Mouse (Mus musculus) kidney, postnatal 0 days (tissue): ENCODE data around the gene Neurog3. TPM values are rescaled to one million over a fixed set of nuclear protein-coding genes. Genes with fewer than 3 reads are reported as not detected.
A peak's percentile ranks its signal among the peaks of the same experiment; 100 is the strongest.

Source experiments
- ATAC-seq: fragments of 200-750 bp; cut with Nextera tagmentation; replicated peaks from 2 replicates; pipeline ENCODE4 v1.8.0; 2017; ENCODE audit warnings: low read depth, moderate number of reproducible peaks, moderate TSS enrichment, moderate library complexity; ENCODE audit not compliant: low FRiP score
- DNase-seq: peaks from one replicate; pipeline ENCODE4 v3.0.0-alpha.2; 2016; ENCODE audit warnings: low spot score
- H3K27ac ChIP-seq: fragments of 300-500 bp; sonication (generic); 2 replicates; pipeline ENCODE4 v1.5.1; 2014; ENCODE audit warnings: mild to moderate bottlenecking
- H3K27me3 ChIP-seq: fragments of 300-500 bp; sonication (generic); 2 replicates; pipeline ENCODE4 v1.6.1; 2014; ENCODE audit warnings: low read length, mixed read lengths; ENCODE audit not compliant: insufficient read depth
- H3K36me3 ChIP-seq: fragments of 300-500 bp; sonication (generic); 2 replicates; pipeline ENCODE4 v1.6.1; 2014; ENCODE audit warnings: low read length, mixed read lengths; ENCODE audit not compliant: insufficient read depth
- H3K4me1 ChIP-seq: fragments of 300-500 bp; sonication (generic); replicated peaks from 2 replicates; pipeline ENCODE4 v1.6.1; 2014; ENCODE audit warnings: antibody characterized with exemption, low read length, mixed read lengths; ENCODE audit not compliant: insufficient read depth
- H3K4me2 ChIP-seq: fragments of 300-500 bp; sonication (generic); 2 replicates; pipeline ENCODE4 v1.6.1; 2014; ENCODE audit warnings: mild to moderate bottlenecking, low read length, moderate library complexity, mixed read lengths
- H3K4me3 ChIP-seq: fragments of 300-500 bp; sonication (generic); replicated peaks from 2 replicates; pipeline ENCODE4 v1.5.1; 2014; ENCODE audit warnings: low read depth, low read length
- H3K9ac ChIP-seq: fragments of 300-500 bp; sonication (generic); 2 replicates; pipeline ENCODE4 v1.6.1; 2014; ENCODE audit warnings: low read depth, low read length
- H3K9me3 ChIP-seq: fragments of 300-500 bp; sonication (generic); replicated peaks from 2 replicates; pipeline ENCODE4 v1.6.1; 2016; ENCODE audit warnings: low read length, inconsistent platforms, mixed read lengths
- CTCF ChIP-seq: IDR thresholded peaks from 2 replicates; pipeline ENCODE4 v1.5.1; 2016; ENCODE audit warnings: antibody characterized with exemption, low read depth, mild to moderate bottlenecking, moderate library complexity
- WGBS: fragments of 180-500 bp; shearing (Covaris S2); extraction: QIAGEN DNeasy Blood & Tissue Kit; methylation state at CpG from one replicate; pipeline ENCODE4 v1.1.7; 2014; 5-methylcytosine and 5-hydroxymethylcytosine counted together
- polyA plus RNA-seq: library from polyadenylated mRNA; unstranded; fragments of >200 nt; fragmentation: Nextera tagmentation; extraction: Ambion mirVana; gene quantifications from 2 replicates; pipeline ENCODE4 v1.2.1, GENCODE M21; 2015

The Neurog3 gene
- not detected in 2 replicates for polyA plus RNA-seq

DNA sequence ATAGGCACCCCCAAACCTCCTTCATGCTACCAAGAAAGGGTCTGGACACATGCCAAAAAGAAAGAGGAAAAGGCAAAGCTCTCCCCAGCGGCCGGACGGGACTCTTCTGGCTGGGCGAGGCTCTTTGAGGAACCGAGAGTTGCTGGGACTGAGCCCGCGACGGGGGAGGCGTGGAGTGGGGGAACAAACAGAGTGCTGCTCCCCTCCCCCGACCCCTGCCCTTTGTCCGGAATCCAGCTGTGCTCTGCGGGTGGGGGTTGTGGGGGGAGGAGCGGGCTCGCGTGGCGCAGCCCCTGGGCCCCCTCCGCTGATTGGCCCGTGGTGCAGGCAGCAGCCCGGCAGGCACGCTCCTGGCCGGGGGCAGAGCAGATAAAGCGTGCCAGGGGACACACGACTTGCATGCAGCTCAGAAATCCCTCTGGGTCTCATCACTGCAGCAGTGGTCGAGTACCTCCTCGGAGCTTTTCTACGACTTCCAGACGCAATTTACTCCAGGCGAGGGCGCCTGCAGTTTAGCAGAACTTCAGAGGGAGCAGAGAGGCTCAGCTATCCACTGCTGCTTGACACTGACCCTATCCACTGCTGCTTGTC, at the start of gene Neurog3:
Neurog3 (plus strand) TSS at position 400 of the 591 bp plus-strand sequence.
- H3K4me2 ChIP-seq = peak within 1 kb of the TSS; percentile 40
- no peaks in the 10 kb centered on the region for H3K36me3 ChIP-seq
- no peak for ATAC-seq
- DNase-seq = peak; percentile 9
- H3K27me3 ChIP-seq = peaks cover 92% of the 10 kb centered on the region
- H3K27ac ChIP-seq = no peak within 1 kb of the TSS
- 0 out of 2 replicates have a peak within 1 kb of the TSS, but pooled peaks have one; percentile 11 for H3K4me3 ChIP-seq
- WGBS = 0% methylated on average over 29 of the region's 29 CpGs
- no peaks in the 10 kb centered on the region for H3K9me3 ChIP-seq
- no peak within 1 kb of the TSS for H3K9ac ChIP-seq
- TF ChIP-seq CTCF = no peak
- H3K4me1 ChIP-seq = peaks cover 4% of the 10 kb centered on the region; the same call in 1 of the 2 replicates

DNA sequence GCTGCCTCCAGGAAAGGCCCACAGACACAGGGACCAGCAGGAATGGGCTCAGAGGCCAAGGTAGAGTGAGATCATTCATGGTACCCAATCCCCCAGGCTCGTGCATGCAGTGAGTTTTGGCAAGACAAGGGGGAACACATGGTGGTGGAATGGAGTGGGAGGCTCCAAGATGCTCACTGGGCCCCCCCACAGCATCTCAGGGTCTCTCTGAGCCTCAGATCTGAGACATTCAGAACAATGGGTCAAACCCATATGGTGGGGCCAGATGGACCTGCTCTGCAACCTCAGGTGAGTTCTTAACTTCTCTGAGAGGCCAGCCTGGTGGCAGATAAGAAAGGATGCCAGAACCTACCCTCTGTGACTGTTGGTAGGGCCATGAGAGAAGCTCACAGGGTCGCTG, 46.8 kb upstream of the Neurog3 start:
- H3K4me2 ChIP-seq = no peak overlapping the region
- H3K36me3 ChIP-seq = no peaks in the 10 kb centered on the region
- no peak overlapping the region for H3K9ac ChIP-seq
- no peak overlapping the region for H3K4me3 ChIP-seq
- H3K27me3 ChIP-seq = no peaks in the 10 kb centered on the region
- 41% methylated on average over 2 of the region's 2 CpGs for WGBS
- DNase-seq (no peak), ATAC-seq (no peak)
- H3K4me1 ChIP-seq = 0 out of 2 replicates have a peak, but pooled peaks cover 5% of the 10 kb centered on the region
- no peaks in the 10 kb centered on the region for H3K9me3 ChIP-seq
- TF ChIP-seq CTCF = no peak
- no peak overlapping the region for H3K27ac ChIP-seq

DNA sequence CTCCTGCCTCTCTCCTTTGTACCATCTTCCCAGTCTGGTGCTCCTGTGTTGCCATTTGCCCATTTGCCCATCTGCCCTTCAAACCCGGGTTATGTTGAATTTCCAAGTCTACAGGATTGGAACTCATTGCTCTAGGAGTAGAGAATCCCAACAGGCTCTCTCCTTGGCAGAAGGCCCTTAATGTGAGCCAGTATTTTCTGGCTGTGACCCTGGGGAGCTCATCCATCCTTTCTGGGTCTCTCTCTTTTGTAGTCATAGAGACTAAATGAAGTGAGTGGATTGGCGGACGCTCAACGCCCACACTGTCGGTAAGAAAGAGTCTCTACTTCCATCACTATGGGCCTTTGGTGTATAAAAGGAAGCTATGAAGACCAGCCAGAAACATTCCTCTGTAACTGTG, 46.1 kb upstream of the Neurog3 start:
- Histone ChIP-seq H3K9me3 (no peaks in the 10 kb centered on the region), H3K27me3 (no peaks in the 10 kb centered on the region), H3K9ac (no peak overlapping the region), H3K4me2 (no peak overlapping the region), H3K36me3 (no peaks in the 10 kb centered on the region), H3K4me3 (no peak overlapping the region), H3K27ac (no peak overlapping the region), H3K4me1 (0 out of 2 replicates have a peak, but pooled peaks cover 5% of the 10 kb centered on the region)
- 90% methylated on average over 5 of the region's 5 CpGs for WGBS
- TF ChIP-seq CTCF = no peak
- ATAC-seq (no peak), DNase-seq (no peak)

GRCm38 (mm10) chr10:62088411-62088810, 44.5 kb upstream of the Neurog3 start:
- H3K36me3 ChIP-seq = no peaks in the 10 kb centered on the region
- no peak overlapping the region for H3K9ac ChIP-seq
- no peak overlapping the region for H3K4me2 ChIP-seq
- no peaks in the 10 kb centered on the region for H3K9me3 ChIP-seq
- ATAC-seq (no peak), DNase-seq (no peak)
- WGBS = 83% methylated on average over 5 of the region's 5 CpGs
- no peak overlapping the region for H3K27ac ChIP-seq
- TF ChIP-seq CTCF = no peak
- no peak overlapping the region for H3K4me3 ChIP-seq
- no peaks in the 10 kb centered on the region for H3K27me3 ChIP-seq
- 0 out of 2 replicates have a peak, but pooled peaks cover 5% of the 10 kb centered on the region for H3K4me1 ChIP-seq

DNA sequence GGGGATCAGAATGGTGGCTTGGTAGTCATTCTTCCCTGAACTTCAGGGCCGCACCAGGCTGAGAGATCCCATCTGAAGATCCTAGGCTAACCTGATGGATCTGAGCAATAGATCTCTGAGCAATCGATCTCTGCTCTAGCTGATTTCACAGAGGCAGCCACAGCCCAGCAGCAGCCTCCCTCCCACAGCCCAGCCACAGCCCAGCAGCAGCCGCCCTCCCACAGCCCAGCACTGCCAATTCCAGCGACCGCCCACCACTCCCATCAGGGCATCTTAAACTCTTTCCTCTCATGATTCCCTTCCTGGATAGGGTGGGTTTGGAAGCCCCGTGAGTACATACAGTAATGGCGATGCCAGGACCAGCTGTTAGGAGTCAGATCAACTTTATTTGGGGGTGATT, 43.8 kb upstream of the Neurog3 start:
- Histone ChIP-seq H3K4me2 (no peak overlapping the region), H3K27me3 (no peaks in the 10 kb centered on the region), H3K27ac (no peak overlapping the region), H3K9me3 (no peaks in the 10 kb centered on the region), H3K4me1 (0 out of 2 replicates have a peak, but pooled peaks cover 5% of the 10 kb centered on the region), H3K36me3 (no peaks in the 10 kb centered on the region), H3K4me3 (no peak overlapping the region), H3K9ac (no peak overlapping the region)
- WGBS = 38% methylated on average over 7 of the region's 7 CpGs
- no peak for TF ChIP-seq CTCF
- ATAC-seq (no peak), DNase-seq (no peak)

DNA sequence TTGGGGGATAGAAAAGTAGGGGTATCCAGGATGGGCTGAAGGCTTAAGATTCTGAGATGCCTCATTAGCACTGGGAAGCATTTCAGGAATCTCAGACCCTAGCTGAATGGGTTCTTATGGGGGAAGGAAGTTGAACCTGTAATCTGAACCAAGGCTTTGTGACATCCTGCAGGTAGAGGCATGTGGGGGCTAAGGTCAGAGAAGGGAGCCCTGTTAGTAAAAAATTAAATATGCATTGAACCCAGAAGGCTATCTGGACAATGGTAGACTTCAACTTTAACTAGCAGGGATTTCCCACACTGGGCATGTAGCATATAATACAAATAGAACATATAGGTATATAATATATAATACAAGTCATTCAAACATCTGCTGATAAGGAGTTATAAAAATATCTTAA, 43.4 kb upstream of the Neurog3 start:
- Histone ChIP-seq H3K4me2 (no peak overlapping the region), H3K4me3 (no peak overlapping the region), H3K9ac (no peak overlapping the region), H3K27me3 (no peaks in the 10 kb centered on the region), H3K9me3 (no peaks in the 10 kb centered on the region), H3K4me1 (0 out of 2 replicates have a peak, but pooled peaks cover 5% of the 10 kb centered on the region), H3K36me3 (no peaks in the 10 kb centered on the region), H3K27ac (no peak overlapping the region)
- DNase-seq = no peak
- ATAC-seq = no peak
- no peak for TF ChIP-seq CTCF
